Mouse (Mus musculus): ENCODE data around the gene S100a13. TPM values are rescaled to one million over a fixed set of nuclear protein-coding genes. Genes with fewer than 3 reads are reported as not detected.

The S100a13 gene
- polyA plus RNA-seq, 1 experiment: 120 TPM

GRCm38 (mm10) chr3:90540904-90541303 lies 26.7 kb downstream of the S100a13 start:
- H3K4me1 ChIP-seq (ENCODE audit: control insufficient read depth, insufficient read depth, low read length): no peaks in the 10 kb centered on the region
- TF ChIP-seq CTCF (IDR thresholded peaks at IDR 0.05; ENCODE audit: low read depth, low read length) (no peak), POLR2A (IDR thresholded peaks at IDR 0.05; ENCODE audit: borderline replicate concordance, low read depth, low read length) (no peak)
- no peak overlapping the region for H3K4me3 ChIP-seq (ENCODE audit: insufficient read depth, low read length)
- H3K27ac ChIP-seq (ENCODE audit: insufficient read depth, low read depth, low read length): no peak overlapping the region

- no peak for TF ChIP-seq CTCF (IDR thresholded peaks at IDR 0.05; ENCODE audit: low read depth, low read length)
- TF ChIP-seq POLR2A (IDR thresholded peaks at IDR 0.05; ENCODE audit: borderline replicate concordance, low read depth, low read length): no peak
- Histone ChIP-seq H3K4me3 (ENCODE audit: insufficient read depth, low read length) (no peak overlapping the region), H3K4me1 (ENCODE audit: control insufficient read depth, insufficient read depth, low read length) (peaks cover 9% of the 10 kb centered on the region), H3K27ac (ENCODE audit: insufficient read depth, low read depth, low read length) (no peak overlapping the region)
Observed at GRCm38 (mm10) chr3:90549676-90550420, 35.6 kb downstream of the S100a13 start.

- H3K4me3 ChIP-seq (ENCODE audit: insufficient read depth, low read length): no peak overlapping the region
- peaks cover 9% of the 10 kb centered on the region for H3K4me1 ChIP-seq (ENCODE audit: control insufficient read depth, insufficient read depth, low read length)
- H3K27ac ChIP-seq (ENCODE audit: insufficient read depth, low read depth, low read length): no peak overlapping the region
- TF ChIP-seq POLR2A (IDR thresholded peaks at IDR 0.05; ENCODE audit: borderline replicate concordance, low read depth, low read length) (no peak), CTCF (IDR thresholded peaks at IDR 0.05; ENCODE audit: low read depth, low read length) (no peak)
Observed at GRCm38 (mm10) chr3:90550421-90550790, 36.2 kb downstream of the S100a13 start.

GRCm38 (mm10) chr3:90552231-90552630 lies 38.0 kb downstream of the S100a13 start:
- no peak for TF ChIP-seq CTCF (IDR thresholded peaks at IDR 0.05; ENCODE audit: low read depth, low read length)
- no peak for TF ChIP-seq POLR2A (IDR thresholded peaks at IDR 0.05; ENCODE audit: borderline replicate concordance, low read depth, low read length)
- peaks cover 9% of the 10 kb centered on the region for H3K4me1 ChIP-seq (ENCODE audit: control insufficient read depth, insufficient read depth, low read length)
- H3K4me3 ChIP-seq (ENCODE audit: insufficient read depth, low read length): no peak overlapping the region
- no peak overlapping the region for H3K27ac ChIP-seq (ENCODE audit: insufficient read depth, low read depth, low read length)

- Histone ChIP-seq H3K4me1 (ENCODE audit: control insufficient read depth, insufficient read depth, low read length) (no peaks in the 10 kb centered on the region), H3K4me3 (ENCODE audit: insufficient read depth, low read length) (no peak overlapping the region), H3K27ac (ENCODE audit: insufficient read depth, low read depth, low read length) (no peak overlapping the region)
- no peak for TF ChIP-seq POLR2A (IDR thresholded peaks at IDR 0.05; ENCODE audit: borderline replicate concordance, low read depth, low read length)
- TF ChIP-seq CTCF (IDR thresholded peaks at IDR 0.05; ENCODE audit: low read depth, low read length): no peak
Observed at GRCm38 (mm10) chr3:90555954-90556353, 41.7 kb downstream of the S100a13 start.

- Histone ChIP-seq H3K27ac (ENCODE audit: insufficient read depth, low read depth, low read length) (no peak within 1 kb of the TSS), H3K4me3 (ENCODE audit: insufficient read depth, low read length) (no peak within 1 kb of the TSS), H3K4me1 (ENCODE audit: control insufficient read depth, insufficient read depth, low read length) (no peaks in the 10 kb centered on the region)
- TF ChIP-seq POLR2A (IDR thresholded peaks at IDR 0.05; ENCODE audit: borderline replicate concordance, low read depth, low read length) (no peak), CTCF (IDR thresholded peaks at IDR 0.05; ENCODE audit: low read depth, low read length) (no peak)
Observed at GRCm38 (mm10) chr3:90560008-90560628, 45.9 kb downstream of the S100a13 start, which contains the start of gene S100a3. S100a3 (plus strand) TSS chr3:90560578.

Other genes starting within 250 kb of the S100a13 start
- gene Dennd4b, start 249.2 kb upstream of the S100a13 start, polyA plus RNA-seq (2012; ENCODE audit: insufficient read depth, insufficient read length, missing spikeins): 47.7 and 52.9 TPM in 2 replicates
- gene Gatad2b, start 221.3 kb upstream of the S100a13 start, polyA plus RNA-seq (2012; ENCODE audit: insufficient read depth, insufficient read length, missing spikeins): 45.6 and 48.2 TPM in 2 replicates
- 0.72 and 0.83 TPM in 2 replicates for gene Slc27a3, start 124.5 kb upstream of the S100a13 start, polyA plus RNA-seq (2012; ENCODE audit: insufficient read depth, insufficient read length, missing spikeins)
- 18.9 and 20.4 TPM in 2 replicates for gene Ints3, start 80.8 kb upstream of the S100a13 start, polyA plus RNA-seq (2012; ENCODE audit: insufficient read depth, insufficient read length, missing spikeins)
- 0.17 and 0.89 TPM in 2 replicates for gene Npr1, start 48.6 kb upstream of the S100a13 start, polyA plus RNA-seq (2012; ENCODE audit: insufficient read depth, insufficient read length, missing spikeins)
- 29.3 and 29.8 TPM in 2 replicates for gene Ilf2, start 38.3 kb upstream of the S100a13 start, polyA plus RNA-seq (2012; ENCODE audit: insufficient read depth, insufficient read length, missing spikeins)
- 96.6 and 101 TPM in 2 replicates for gene Snapin, start 23.4 kb upstream of the S100a13 start, polyA plus RNA-seq (2012; ENCODE audit: insufficient read depth, insufficient read length, missing spikeins)
- 56.9 and 59.9 TPM in 2 replicates for gene Chtop, start 4.9 kb upstream of the S100a13 start, polyA plus RNA-seq (2012; ENCODE audit: insufficient read depth, insufficient read length, missing spikeins)
- gene S100a1, start within 50 bp of the S100a13 start, polyA plus RNA-seq (2012; ENCODE audit: insufficient read depth, insufficient read length, missing spikeins): 228 and 247 TPM in 2 replicates
- 0.40 TPM in 1 of 2 replicates, not detected in the other for gene S100a14, start 12.4 kb downstream of the S100a13 start, polyA plus RNA-seq (2012; ENCODE audit: insufficient read depth, insufficient read length, missing spikeins)
- 0.50 TPM in 1 of 2 replicates, not detected in the other for gene S100a16, start 22.8 kb downstream of the S100a13 start, polyA plus RNA-seq (2012; ENCODE audit: insufficient read depth, insufficient read length, missing spikeins)
- gene S100a3, start 46.1 kb downstream of the S100a13 start, polyA plus RNA-seq (2012; ENCODE audit: insufficient read depth, insufficient read length, missing spikeins): not detected in 2 replicates
- gene S100a2, start 75.8 kb downstream of the S100a13 start, polyA plus RNA-seq (2012; ENCODE audit: insufficient read depth, insufficient read length, missing spikeins): not detected in 2 replicates
- not detected in 2 replicates for gene Gm42674, start 87.5 kb downstream of the S100a13 start, polyA plus RNA-seq (2012; ENCODE audit: insufficient read depth, insufficient read length, missing spikeins)
- 2,861 and 3,059 TPM in 2 replicates for gene S100a4, start 89.3 kb downstream of the S100a13 start, polyA plus RNA-seq (2012; ENCODE audit: insufficient read depth, insufficient read length, missing spikeins)
- not detected in 2 replicates for gene S100a5, start 94.1 kb downstream of the S100a13 start, polyA plus RNA-seq (2012; ENCODE audit: insufficient read depth, insufficient read length, missing spikeins)
- 1,285 and 1,346 TPM in 2 replicates for gene S100a6, start 98.4 kb downstream of the S100a13 start, polyA plus RNA-seq (2012; ENCODE audit: insufficient read depth, insufficient read length, missing spikeins)
- 0.63 TPM in 1 of 2 replicates, not detected in the other for gene S100a7a, start 139.6 kb downstream of the S100a13 start, polyA plus RNA-seq (2012; ENCODE audit: insufficient read depth, insufficient read length, missing spikeins)
- gene S100a8, start 154.5 kb downstream of the S100a13 start, polyA plus RNA-seq (2012; ENCODE audit: insufficient read depth, insufficient read length, missing spikeins): 16.7 and 16.9 TPM in 2 replicates
- gene S100a9, start 181.3 kb downstream of the S100a13 start, polyA plus RNA-seq (2012; ENCODE audit: insufficient read depth, insufficient read length, missing spikeins): 23.9 and 24.5 TPM in 2 replicates
- not detected in 2 replicates for gene Pglyrp4, start 212.5 kb downstream of the S100a13 start, polyA plus RNA-seq (2012; ENCODE audit: insufficient read depth, insufficient read length, missing spikeins)